Mouse (Mus musculus): ENCODE results near the gene Clspn. TPM values are rescaled to one million over a fixed set of nuclear protein-coding genes. Genes with fewer than 3 reads are reported as not detected.

Clspn gene
- total and polyA plus RNA-seq, 2 experiments from 2014 or later, result 1.2 to 1.5 TPM

- Histone ChIP-seq H3K27me3 (ENCODE audit: insufficient read depth, low read length) (peaks cover 9% of the 10 kb centered on the region; the same call in 1 of the 2 replicates), H3K4me3 (ENCODE audit: low read depth, low read length) (peak within 1 kb of the TSS; percentile 68), H3K9ac (replicated peaks; ENCODE audit: low read length, poor library complexity, severe bottlenecking) (peak within 1 kb of the TSS; percentile 81), H3K4me1 (ENCODE audit: insufficient read depth, low read length) (no peaks in the 10 kb centered on the region), H3K36me3 (ENCODE audit: insufficient read depth, low read length) (peaks cover 16% of the 10 kb centered on the region), H3K27ac (ENCODE audit: low read depth, low read length) (peak within 1 kb of the TSS; percentile 13; the same call in 1 of the 2 replicates), H3K4me2 (ENCODE audit: low read depth, low read length, poor library complexity, severe bottlenecking) (peak within 1 kb of the TSS; percentile 86), H3K9me3 (ENCODE audit: low read length) (no peaks in the 10 kb centered on the region)
- no peak for TF ChIP-seq CTCF (IDR thresholded peaks at IDR 0.05)
- DNase-seq (ENCODE audit: low spot score) (peak; percentile 83), ATAC-seq (ENCODE audit: low FRiP score) (peak; percentile 89)
- WGBS, result 0% methylated on average over 48 of the region's 48 CpGs
Observed at GRCm38 (mm10) chr4:126609606-126610181, 53.0 kb downstream of the Clspn start, which contains the start of gene 5730409E04Rik. 5730409E04Rik (plus strand) TSS chr4:126609818.

GRCm38 (mm10) chr4:126611991-126612390 lies 55.3 kb downstream of the Clspn start:
- TF ChIP-seq CTCF (IDR thresholded peaks at IDR 0.05), result no peak
- H3K36me3 ChIP-seq (ENCODE audit: insufficient read depth, low read length), result peaks cover 17% of the 10 kb centered on the region
- no peak overlapping the region for H3K4me2 ChIP-seq (ENCODE audit: low read depth, low read length, poor library complexity, severe bottlenecking)
- no peak for DNase-seq (ENCODE audit: low spot score)
- ATAC-seq (ENCODE audit: low FRiP score), result no peak
- no peaks in the 10 kb centered on the region for H3K9me3 ChIP-seq (ENCODE audit: low read length)
- H3K27me3 ChIP-seq (ENCODE audit: insufficient read depth, low read length), result no peaks in the 10 kb centered on the region
- no peak overlapping the region for H3K27ac ChIP-seq (ENCODE audit: low read depth, low read length)
- 92% methylated on average over 17 of the region's 17 CpGs for WGBS
- H3K9ac ChIP-seq (replicated peaks; ENCODE audit: low read length, poor library complexity, severe bottlenecking), result no peak overlapping the region
- H3K4me3 ChIP-seq (ENCODE audit: low read depth, low read length), result no peak overlapping the region
- no peaks in the 10 kb centered on the region for H3K4me1 ChIP-seq (ENCODE audit: insufficient read depth, low read length)

DNA sequence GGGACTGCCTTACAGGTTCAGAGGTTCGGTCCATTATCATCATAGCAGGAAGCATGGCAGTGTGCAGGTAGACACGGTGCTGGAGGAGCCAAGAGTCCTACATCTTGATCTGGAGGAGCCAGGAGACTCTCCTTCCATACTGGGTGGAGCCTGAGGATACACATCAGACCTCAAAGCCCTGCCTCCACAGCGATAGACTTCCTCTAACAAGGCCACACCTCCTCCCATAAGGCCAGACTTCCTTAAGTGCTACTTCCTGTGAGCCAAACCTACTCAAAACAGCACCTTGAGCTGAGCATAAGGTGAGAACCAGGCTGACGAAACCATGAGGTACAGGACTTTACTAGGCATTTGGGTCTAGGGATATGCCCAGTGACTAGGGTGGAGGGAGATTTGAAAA lies 59.6 kb downstream of the Clspn start:
- no peak for ATAC-seq (ENCODE audit: low FRiP score)
- H3K27ac ChIP-seq (ENCODE audit: low read depth, low read length), result no peak overlapping the region
- peaks cover 17% of the 10 kb centered on the region for H3K36me3 ChIP-seq (ENCODE audit: insufficient read depth, low read length)
- peaks cover 3% of the 10 kb centered on the region; the same call in 1 of the 2 replicates for H3K4me1 ChIP-seq (ENCODE audit: insufficient read depth, low read length)
- H3K9ac ChIP-seq (replicated peaks; ENCODE audit: low read length, poor library complexity, severe bottlenecking), result no peak overlapping the region
- whole genome bisulfite sequencing, result 87% methylated on average over 4 of the region's 4 CpGs
- TF ChIP-seq CTCF (IDR thresholded peaks at IDR 0.05), result no peak
- H3K27me3 ChIP-seq (ENCODE audit: insufficient read depth, low read length), result peaks cover under 1% of the 10 kb centered on the region; the same call in 1 of the 2 replicates
- H3K9me3 ChIP-seq (ENCODE audit: low read length), result no peaks in the 10 kb centered on the region
- H3K4me3 ChIP-seq (ENCODE audit: low read depth, low read length), result no peak overlapping the region
- DNase-seq (ENCODE audit: low spot score), result no peak
- H3K4me2 ChIP-seq (ENCODE audit: low read depth, low read length, poor library complexity, severe bottlenecking), result no peak overlapping the region

DNA sequence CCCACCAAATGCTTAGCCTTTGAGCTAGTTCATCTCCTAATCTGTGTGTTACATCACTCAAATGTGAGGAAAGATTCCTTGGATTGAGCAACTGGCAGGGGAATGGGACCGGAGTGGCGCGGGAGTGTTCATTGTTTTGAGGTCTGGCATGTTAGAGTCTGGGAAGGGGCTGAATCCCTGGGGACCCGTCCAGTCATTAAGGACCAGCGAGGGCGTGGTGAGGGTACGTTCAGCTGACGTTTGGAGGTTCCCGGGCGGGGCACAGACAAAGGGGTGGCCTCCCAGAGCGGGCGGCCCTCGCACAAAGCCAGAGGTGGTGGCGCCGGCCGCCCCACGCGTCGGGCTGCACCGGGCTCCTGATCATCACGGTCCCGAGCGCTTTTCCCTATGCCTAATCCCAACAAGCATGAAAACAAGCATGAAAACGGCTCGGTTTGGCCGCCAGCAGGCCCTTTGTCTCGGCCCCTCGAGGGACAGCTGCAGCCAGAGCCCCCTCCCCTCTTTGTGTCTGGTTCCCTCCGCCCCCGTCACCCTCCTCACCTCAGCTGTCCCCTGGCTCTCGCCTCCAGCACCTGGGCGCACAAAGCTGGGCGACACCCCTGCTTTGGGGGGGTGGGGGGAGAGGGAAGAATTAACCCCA lies 63.1 kb downstream of the Clspn start:
- Histone ChIP-seq H3K36me3 (ENCODE audit: insufficient read depth, low read length) (no peaks in the 10 kb centered on the region; the same call in 1 of the 2 replicates), H3K27ac (ENCODE audit: low read depth, low read length) (no peak overlapping the region), H3K27me3 (ENCODE audit: insufficient read depth, low read length) (peaks cover 10% of the 10 kb centered on the region; the same call in 1 of the 2 replicates), H3K9me3 (ENCODE audit: low read length) (no peaks in the 10 kb centered on the region), H3K4me2 (ENCODE audit: low read depth, low read length, poor library complexity, severe bottlenecking) (peak overlapping the region; percentile 50), H3K9ac (replicated peaks; ENCODE audit: low read length, poor library complexity, severe bottlenecking) (peak overlapping the region; percentile 50), H3K4me3 (ENCODE audit: low read depth, low read length) (peak overlapping the region; percentile 26; the same call in 1 of the 2 replicates), H3K4me1 (ENCODE audit: insufficient read depth, low read length) (peaks cover 3% of the 10 kb centered on the region; the same call in 1 of the 2 replicates)
- TF ChIP-seq CTCF (IDR thresholded peaks at IDR 0.05), result no peak
- ATAC-seq (ENCODE audit: low FRiP score), result no peak
- 1% methylated on average over 31 of the region's 33 CpGs for WGBS
- peak; percentile 40 for DNase-seq (ENCODE audit: low spot score)

DNA sequence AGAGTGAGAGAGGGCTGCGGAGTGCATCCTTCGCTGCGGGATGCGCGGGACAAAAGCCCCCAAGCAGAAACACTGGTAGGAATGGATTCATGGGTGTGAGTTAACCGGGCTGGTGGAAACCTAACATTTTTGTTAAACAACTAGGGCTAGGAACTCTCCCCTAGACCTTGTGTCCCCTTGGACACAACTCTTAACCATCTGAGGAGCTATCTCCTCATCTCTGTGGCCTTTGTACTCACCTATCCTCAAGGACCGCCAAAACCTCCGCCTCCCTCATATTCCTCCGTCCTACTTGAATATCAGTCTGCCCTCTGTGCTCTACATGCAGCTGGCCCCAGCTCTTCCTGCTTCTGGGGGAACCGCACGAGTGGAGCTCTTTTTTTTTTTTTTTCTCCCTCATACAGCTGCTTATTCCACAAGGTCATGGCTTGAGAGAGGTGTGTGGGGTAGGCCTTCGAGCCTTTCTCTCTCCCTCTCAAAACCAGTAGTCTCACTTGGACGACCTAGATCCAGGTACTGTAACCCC lies 63.7 kb downstream of the Clspn start:
- TF ChIP-seq CTCF (IDR thresholded peaks at IDR 0.05), result no peak
- ATAC-seq (ENCODE audit: low FRiP score) (no peak), DNase-seq (ENCODE audit: low spot score) (no peak)
- H3K36me3 ChIP-seq (ENCODE audit: insufficient read depth, low read length), result no peaks in the 10 kb centered on the region
- H3K9me3 ChIP-seq (ENCODE audit: low read length), result no peaks in the 10 kb centered on the region
- 14% methylated on average over 13 of the region's 13 CpGs for WGBS
- no peak overlapping the region for H3K27ac ChIP-seq (ENCODE audit: low read depth, low read length)
- H3K27me3 ChIP-seq (ENCODE audit: insufficient read depth, low read length), result peaks cover 10% of the 10 kb centered on the region; the same call in 1 of the 2 replicates
- peak overlapping the region; percentile 50; the same call in 1 of the 2 replicates for H3K9ac ChIP-seq (replicated peaks; ENCODE audit: low read length, poor library complexity, severe bottlenecking)
- H3K4me3 ChIP-seq (ENCODE audit: low read depth, low read length), result peak overlapping the region; percentile 26; the same call in 1 of the 2 replicates
- H3K4me2 ChIP-seq (ENCODE audit: low read depth, low read length, poor library complexity, severe bottlenecking), result peak overlapping the region; percentile 50
- H3K4me1 ChIP-seq (ENCODE audit: insufficient read depth, low read length), result peaks cover 3% of the 10 kb centered on the region; the same call in 1 of the 2 replicates

Measured in midbrain, postnatal 0 days (tissue).